Mouse (Mus musculus): ENCODE data around the gene Fthl17d.
A peak's percentile ranks its signal among the peaks of the same experiment; 100 is the strongest.
"Not testable (repeated sequence)": the region's sequence is repeated elsewhere in the genome, so short reads cannot be mapped to it uniquely, and the experiment has no call there.

The Fthl17d gene

GRCm38 (mm10) chrX:8986655-8987054 is at the start of gene Fthl17d:
Gene Fthl17d (minus strand): TSS chrX:8986755.
- not testable (repeated sequence) for DNase-seq (ENCODE audit: low read depth)

- DNase-seq (ENCODE audit: low read depth): not testable (repeated sequence)
Observed at GRCm38 (mm10) chrX:9033193-9033592, 46.6 kb upstream of the Fthl17d start, which contains the start of gene Fthl17e. Gene Fthl17e (plus strand): TSS chrX:9033493.

- no peak for DNase-seq (ENCODE audit: low read depth)
Observed at GRCm38 (mm10) chrX:9019481-9019880, 32.9 kb upstream of the Fthl17d start.

- no peak for DNase-seq (ENCODE audit: low read depth)
Observed at GRCm38 (mm10) chrX:9016079-9016478, 29.5 kb upstream of the Fthl17d start.

DNA sequence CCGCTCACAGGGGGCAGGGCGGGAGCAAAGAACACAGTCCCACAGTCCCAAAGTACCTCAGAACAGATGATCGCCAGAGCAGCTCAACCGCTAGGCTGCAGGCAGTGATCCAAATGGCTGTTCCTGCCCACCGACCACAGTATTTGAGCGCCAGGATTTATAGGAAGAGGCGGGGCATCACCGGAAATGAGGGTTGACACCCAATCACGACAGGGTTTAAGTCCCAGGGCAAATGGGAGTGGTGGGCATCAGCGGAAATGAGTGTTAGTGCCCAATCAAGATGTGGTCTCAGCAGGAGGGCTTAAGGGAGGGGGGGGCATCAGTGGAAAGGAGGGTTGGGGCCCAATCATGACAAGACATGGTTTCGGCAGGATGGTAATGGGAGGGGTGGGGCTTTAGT is 10.1 kb downstream of the Fthl17d start, which contains the start of gene Fthl17c:
Gene Fthl17c, minus strand, starts transcription at position 101 of the 400 bp plus-strand sequence.
- DNase-seq (ENCODE audit: low read depth): not testable (repeated sequence)

- DNase-seq (ENCODE audit: low read depth): peak; percentile 2
Observed at GRCm38 (mm10) chrX:8964618-8965017, 21.9 kb downstream of the Fthl17d start.

- DNase-seq (ENCODE audit: low read depth): not testable (repeated sequence)
Observed at GRCm38 (mm10) chrX:8962875-8963274, 23.7 kb downstream of the Fthl17d start, which contains the start of gene Fthl17b. Gene Fthl17b (minus strand): TSS chrX:8962975.

DNA sequence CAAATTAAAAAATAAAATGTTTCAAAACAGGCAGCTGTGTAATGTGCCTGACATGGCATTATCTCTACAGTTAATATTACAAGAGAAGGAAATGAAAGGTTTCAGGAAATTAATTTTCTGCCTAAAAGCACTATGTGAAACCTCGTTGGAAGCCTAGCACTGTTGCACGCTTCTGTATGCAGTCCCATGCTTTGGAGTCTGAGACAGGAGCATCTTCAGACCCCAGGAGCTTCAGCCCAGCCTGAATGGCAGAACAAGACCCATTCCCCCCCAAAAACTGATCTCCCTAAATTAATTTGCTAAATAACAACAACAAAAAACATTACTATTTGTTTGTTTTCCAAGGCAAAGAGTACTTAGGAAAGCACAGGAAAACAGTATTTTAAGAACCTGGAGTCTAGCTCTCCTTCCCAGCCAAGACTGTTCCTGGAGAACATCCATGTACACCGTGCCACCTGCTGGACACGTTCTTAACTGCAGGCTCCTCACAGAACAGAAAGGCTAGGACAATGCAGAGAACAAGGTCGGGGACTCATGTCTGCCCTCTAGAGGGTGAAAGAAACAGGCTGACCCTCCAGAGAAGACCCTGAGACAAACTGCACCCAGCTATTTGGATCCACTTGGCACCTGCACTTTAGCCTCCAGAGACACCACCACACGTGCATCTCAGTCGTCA is 38.3 kb downstream of the Fthl17d start:
- DNase-seq (ENCODE audit: low read depth): peak; percentile 57

DNA sequence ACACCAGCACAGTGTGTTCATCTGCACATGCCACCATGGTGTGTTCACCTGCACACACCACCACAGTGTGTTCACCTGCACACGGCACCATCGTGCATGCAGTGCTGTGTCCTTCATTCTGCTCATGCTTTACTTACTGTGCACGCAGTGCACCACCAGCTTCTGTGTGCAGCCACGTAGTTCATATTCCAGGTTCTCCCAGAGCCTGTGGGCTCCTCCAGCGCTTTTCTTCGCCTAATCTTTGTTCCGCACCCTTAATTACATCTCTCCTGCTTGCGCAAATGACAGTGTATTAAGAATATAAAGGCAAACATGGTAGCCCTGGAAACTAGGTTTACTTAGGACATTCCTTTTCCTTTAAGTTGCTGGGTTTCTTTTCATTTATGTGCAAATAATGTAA is 42.5 kb downstream of the Fthl17d start:
- no peak for DNase-seq (ENCODE audit: low read depth)
